Mouse (Mus musculus): ENCODE measurements around the gene Wdfy3. TPM values are rescaled to one million over a fixed set of nuclear protein-coding genes. Genes with fewer than 3 reads are reported as not detected.

Gene Wdfy3
- total RNA-seq, 2 experiments from 2014 or later = 36.0 to 49.3 TPM

GRCm38 (mm10) chr5:102055130-102055641 lies 14.5 kb downstream of the Wdfy3 start:
- no peak for DNase-seq

GRCm38 (mm10) chr5:102054511-102055093 lies 15.1 kb downstream of the Wdfy3 start:
- peak; percentile 67 for DNase-seq

GRCm38 (mm10) chr5:102052906-102053305 lies 16.8 kb downstream of the Wdfy3 start:
- no peak for DNase-seq

GRCm38 (mm10) chr5:102052465-102052864 lies 17.3 kb downstream of the Wdfy3 start:
- peak; percentile 26 for DNase-seq

- no peak for DNase-seq
These were observed 19.0 kb downstream of the Wdfy3 start for GRCm38 (mm10) chr5:102050677-102051076.

- DNase-seq = no peak
These were observed 21.3 kb downstream of the Wdfy3 start for GRCm38 (mm10) chr5:102048416-102048815.

- no peak for DNase-seq
These were observed 23.1 kb downstream of the Wdfy3 start for GRCm38 (mm10) chr5:102046617-102047116.

GRCm38 (mm10) chr5:102045636-102046616 lies 23.8 kb downstream of the Wdfy3 start:
- DNase-seq = no peak

- no peak for DNase-seq
These were observed 24.5 kb downstream of the Wdfy3 start for GRCm38 (mm10) chr5:102045177-102045576.

GRCm38 (mm10) chr5:102033281-102033680 lies 36.4 kb downstream of the Wdfy3 start:
- no peak for DNase-seq

- DNase-seq = no peak
These were observed 37.0 kb downstream of the Wdfy3 start for GRCm38 (mm10) chr5:102032594-102033240.

GRCm38 (mm10) chr5:102032191-102032590 lies 37.5 kb downstream of the Wdfy3 start:
- DNase-seq = no peak

GRCm38 (mm10) chr5:102023376-102023775 lies 46.3 kb downstream of the Wdfy3 start:
- DNase-seq = no peak

- no peak for DNase-seq
These were observed 47.5 kb downstream of the Wdfy3 start for GRCm38 (mm10) chr5:102022018-102022898.

- DNase-seq = no peak
These were observed 55.5 kb downstream of the Wdfy3 start for GRCm38 (mm10) chr5:102014235-102014634.

GRCm38 (mm10) chr5:102013781-102014180 lies 55.9 kb downstream of the Wdfy3 start:
- DNase-seq = no peak

- DNase-seq = no peak
These were observed 58.8 kb downstream of the Wdfy3 start for GRCm38 (mm10) chr5:102010961-102011360.

GRCm38 (mm10) chr5:102009606-102010005 lies 60.1 kb downstream of the Wdfy3 start:
- DNase-seq = no peak

- DNase-seq = no peak
These were observed 61.0 kb downstream of the Wdfy3 start for GRCm38 (mm10) chr5:102008712-102009111.

- no peak for DNase-seq
These were observed 63.3 kb downstream of the Wdfy3 start for GRCm38 (mm10) chr5:102006218-102006941.

- no peak for DNase-seq
These were observed 66.3 kb downstream of the Wdfy3 start for GRCm38 (mm10) chr5:102003371-102003770.
